Mouse (Mus musculus) inflammation-experienced regulatory T-cells, adult 6 months (primary cell): ENCODE results near the gene Trcg1. TPM values are rescaled to one million over a fixed set of nuclear protein-coding genes. Genes with fewer than 3 reads are reported as not detected.

Source experiments
- ATAC-seq: one replicate; pipeline ENCODE4 v1.8.0; 2017
- polyA plus RNA-seq, 3 experiments: library from polyadenylated mRNA; unstranded; fragments of 100-300 nt; shearing (Covaris generic); gene quantifications; one replicate each; pipeline ENCODE4 v1.2.1; 2017

Gene Trcg1
- polyA plus RNA-seq, 3 experiments from 2014 or later = not detected

GRCm38 (mm10) chr9:57233142-57233541 lies 3.2 kb upstream of the Trcg1 start:
- no peak for ATAC-seq

GRCm38 (mm10) chr9:57233767-57234166 lies 2.6 kb upstream of the Trcg1 start:
- ATAC-seq = no peak

DNA sequence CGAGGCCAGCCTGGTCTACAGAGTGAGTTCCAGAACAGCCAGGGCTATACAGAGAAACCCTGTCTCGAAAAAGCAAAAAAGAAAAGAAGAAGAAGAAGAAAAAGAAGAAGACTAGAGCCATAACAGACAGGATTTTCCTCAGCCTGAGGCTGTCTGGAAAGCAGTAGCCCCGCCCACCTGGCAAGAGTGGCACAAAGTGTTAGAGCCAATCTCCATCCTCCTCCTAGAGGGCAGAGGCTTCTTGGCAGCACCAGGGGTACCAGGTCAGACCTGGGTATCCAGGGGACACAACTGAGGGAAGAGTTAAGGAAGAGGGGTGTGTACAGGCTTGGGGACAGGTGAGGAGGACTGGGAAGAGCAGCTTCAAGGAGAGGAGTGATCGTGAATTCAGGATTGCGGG lies 1.3 kb downstream of the Trcg1 start:
- no peak for ATAC-seq

GRCm38 (mm10) chr9:57238220-57238619 lies 1.9 kb downstream of the Trcg1 start:
- ATAC-seq = no peak

GRCm38 (mm10) chr9:57241111-57241510 lies 4.8 kb downstream of the Trcg1 start:
- no peak for ATAC-seq

DNA sequence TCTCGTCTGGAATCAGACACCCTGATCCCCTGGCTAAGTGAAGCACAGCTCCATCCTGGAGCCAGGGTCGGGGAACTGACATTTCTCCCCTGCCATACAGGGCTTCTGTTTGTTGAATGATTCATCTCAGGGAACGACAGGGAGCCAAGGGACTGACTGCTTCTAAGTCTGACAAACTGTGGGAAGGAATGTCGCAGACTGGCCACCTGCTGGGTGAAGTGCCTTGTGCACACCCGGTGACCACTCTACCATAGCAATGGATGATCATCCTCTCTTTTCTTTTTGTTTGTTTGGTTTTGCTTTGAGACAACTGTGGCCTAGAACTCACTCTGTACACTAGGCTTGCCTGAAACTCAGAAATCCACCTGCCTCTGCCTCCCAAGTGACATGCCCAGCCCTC lies 6.6 kb downstream of the Trcg1 start:
- no peak for ATAC-seq

DNA sequence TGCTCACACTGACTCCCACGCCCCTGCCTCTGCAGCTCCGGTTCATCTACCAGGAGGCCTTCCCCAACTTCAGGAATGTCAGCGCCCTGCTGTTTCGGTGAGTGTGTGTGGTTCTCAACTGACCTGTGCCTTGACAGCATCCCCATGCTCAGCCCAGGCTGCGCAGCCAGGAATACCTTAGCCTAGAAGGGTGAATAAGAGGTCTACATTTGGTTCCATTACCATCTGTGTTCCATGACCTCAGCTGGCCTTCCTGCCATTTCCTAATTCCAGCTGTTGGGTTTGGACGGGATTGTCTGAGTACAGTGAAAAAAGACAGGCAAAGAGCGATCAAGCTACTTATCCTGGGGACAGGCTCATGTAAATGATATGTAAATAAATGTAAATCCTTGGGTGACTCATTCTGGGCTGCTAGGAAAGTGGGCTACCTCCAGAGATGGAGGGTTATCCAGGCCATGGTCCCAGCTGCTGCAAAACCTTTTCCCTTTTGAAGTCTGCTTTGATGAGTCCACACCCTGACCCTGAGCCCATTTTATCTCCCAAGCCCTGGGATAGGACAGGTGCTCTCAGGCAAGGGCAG lies 7.8 kb downstream of the Trcg1 start:
- no peak for ATAC-seq

DNA sequence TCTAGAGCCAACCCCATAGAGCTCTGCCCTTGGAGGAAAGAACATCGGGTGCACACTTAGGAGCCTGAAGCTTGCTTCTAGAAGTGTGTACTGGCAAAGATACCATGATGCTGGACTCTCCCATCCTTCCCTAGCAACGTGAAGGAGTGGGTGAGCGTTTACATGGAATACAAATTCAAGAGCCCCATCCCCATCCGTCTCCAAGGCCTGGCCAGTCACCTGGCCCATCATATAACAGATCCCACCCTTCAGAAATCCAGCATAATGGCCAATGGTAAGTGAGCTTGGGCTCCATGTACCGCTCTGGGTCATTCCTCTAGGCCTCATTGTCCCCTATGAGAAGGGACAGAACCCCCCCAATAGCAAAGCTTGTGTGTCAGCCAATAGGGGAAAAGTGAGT lies 10.1 kb downstream of the Trcg1 start:
- ATAC-seq = no peak

DNA sequence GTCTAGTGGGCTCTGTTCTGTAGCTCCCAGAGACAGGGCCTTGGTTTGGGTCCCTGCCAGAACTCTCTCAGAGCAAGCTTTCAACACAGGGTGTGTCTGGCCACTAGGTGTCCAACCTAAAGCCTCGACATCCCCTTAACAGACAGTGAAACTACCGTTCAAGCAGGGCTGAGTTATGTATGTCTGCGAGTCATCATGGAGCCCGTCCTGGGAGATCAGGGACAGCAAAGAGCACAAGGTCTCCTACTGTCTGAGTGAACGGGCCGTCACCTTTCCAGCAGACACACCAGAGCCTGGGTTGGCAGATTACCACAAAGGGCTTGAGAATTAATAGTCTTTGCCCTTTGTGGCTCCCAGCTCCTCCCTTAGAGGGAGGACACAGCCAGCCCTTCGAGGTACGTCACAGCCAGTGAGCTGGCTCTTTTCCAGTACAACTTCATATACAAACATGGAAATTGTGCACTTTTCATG lies 10.9 kb downstream of the Trcg1 start:
- ATAC-seq = no peak

DNA sequence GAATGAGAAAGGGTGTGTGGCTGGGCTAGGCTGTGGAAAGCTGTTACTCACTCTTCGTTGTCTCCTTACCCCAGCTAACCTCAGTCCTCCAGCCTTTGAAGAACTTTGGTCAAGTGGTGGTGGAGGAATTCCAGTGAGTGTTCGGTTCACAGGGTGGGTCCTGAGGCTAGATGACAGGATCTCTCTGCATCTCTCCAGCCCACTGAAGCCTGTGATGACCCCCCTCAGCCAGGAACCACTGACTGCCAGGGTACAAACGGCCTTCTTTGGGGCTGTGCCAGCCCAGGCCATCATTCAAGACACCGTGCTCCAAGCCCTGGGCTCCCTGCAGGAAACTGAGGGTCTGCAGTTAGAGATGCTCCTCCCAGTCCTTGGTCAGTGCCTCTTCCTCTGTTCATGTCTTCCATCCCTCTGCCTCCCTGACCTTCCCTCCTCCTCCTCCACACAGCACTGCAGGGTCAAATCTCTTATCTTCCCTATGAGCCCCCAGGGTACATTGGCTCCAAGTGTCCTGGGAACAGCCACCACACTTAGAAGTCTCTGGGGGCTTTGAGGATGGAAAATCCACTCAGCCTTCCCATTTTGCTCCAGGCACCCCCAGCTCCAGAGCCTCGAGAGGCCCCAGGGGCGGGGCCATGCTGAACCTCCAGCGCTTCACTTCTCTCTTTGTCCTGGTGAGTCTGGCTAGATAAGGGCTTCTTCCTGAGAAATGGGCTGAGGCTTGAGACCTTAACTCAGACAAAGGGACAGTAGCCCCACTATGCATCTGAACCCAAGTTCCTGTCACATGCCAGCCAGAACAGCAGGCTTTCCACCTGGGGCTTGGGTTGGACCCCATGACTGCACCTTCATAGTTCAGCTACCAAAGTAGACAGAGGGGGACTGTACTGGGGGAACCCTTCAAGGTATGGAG lies 11.9 kb downstream of the Trcg1 start:
- no peak for ATAC-seq

DNA sequence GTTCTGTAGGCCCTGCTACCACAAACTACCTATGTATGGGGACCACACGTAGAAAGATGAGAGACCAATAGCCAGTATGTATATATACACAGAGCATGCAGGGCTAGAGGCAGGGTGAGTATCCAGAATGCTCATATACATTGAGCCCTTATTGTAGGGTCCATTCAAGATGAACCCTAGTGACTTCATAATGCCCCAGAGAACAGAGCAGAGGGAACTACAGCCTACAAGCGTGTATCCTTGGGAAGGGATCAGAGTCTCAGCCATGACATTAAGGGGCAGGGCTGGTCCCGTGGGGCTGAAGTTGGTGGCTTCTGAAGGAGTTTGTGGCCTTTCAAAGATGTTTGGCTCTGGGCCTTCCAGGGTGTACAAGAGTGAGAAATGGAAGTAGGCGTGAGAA lies 13.7 kb downstream of the Trcg1 start:
- ATAC-seq = no peak

- no peak for ATAC-seq
Measured at GRCm38 (mm10) chr9:57251139-57251538, 14.8 kb downstream of the Trcg1 start.

DNA sequence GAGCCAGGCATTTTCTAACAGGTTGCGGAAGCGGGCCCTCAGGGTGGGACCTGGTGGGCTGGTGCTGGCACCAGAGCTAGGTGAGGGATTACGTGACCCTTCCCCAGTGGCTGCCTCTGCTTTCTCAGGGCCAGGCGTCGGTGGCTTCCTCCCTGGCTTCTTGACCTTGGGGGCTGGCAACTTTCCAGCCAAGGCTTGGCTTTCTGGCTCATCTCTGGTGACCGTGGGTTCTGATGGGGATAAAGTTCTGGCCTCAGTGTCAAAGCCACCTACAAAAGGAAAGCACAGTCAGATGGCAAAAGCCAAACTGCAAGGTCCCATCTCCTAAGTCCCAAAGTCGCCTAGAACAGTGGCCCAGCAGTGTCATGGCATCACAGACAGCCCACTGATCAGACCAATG lies 17.7 kb downstream of the Trcg1 start:
- ATAC-seq = no peak

DNA sequence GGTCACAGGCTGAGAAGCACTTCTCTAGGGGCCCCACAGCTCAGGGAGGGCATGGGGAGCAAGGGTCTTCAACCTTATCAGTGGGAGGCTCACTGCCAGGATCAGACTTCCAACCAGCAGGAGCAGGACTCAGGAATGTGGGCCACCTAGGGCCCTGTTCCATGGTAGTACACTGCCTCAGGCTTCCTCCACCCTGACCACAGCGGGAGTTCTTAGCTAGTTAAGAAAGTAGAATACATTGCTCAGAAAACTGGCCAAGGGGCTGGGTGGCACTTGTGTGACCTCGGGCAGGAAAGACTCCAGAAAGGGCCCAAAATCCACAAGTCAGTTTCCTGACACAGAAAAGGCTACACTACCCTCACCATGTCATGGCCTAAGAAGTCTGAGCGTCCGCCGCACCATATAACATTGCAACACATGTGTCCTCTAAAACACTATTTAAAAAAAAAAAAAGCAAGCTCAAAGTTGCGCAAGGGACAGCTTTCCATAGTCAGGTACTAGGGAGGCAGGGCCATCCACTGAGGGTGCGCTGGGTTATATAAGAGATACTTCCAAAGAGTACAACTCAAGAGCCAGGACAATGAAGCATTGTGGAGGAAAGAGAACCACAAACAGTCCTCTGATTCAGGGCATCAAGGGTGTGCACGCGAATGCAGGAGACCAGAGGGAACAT lies 18.6 kb downstream of the Trcg1 start:
- no peak for ATAC-seq

- no peak for ATAC-seq
Measured at GRCm38 (mm10) chr9:57256309-57256708, 20.0 kb downstream of the Trcg1 start.

GRCm38 (mm10) chr9:57256861-57257260 lies 20.5 kb downstream of the Trcg1 start:
- no peak for ATAC-seq

GRCm38 (mm10) chr9:57257627-57258026 lies 21.3 kb downstream of the Trcg1 start:
- no peak for ATAC-seq

DNA sequence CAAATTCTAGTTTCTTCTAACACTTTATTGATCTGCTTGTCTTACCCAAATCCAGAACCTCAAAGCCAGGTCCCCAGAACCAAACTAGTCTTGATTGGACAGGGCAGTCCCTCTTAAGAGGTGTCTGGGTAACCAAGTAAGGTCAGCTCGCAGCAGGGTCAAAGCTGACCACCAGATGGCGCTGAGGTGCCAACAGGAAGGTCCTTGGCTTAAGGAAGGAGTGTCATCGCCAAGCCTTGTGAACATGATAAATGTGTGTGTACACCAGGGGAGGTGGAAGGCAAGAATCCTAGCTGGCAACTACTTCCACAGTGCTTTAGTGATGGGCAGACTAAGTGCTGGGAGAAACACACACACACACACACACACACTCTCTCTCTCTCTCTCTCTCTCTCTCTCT lies 23.4 kb downstream of the Trcg1 start:
- ATAC-seq = peak; percentile 39

DNA sequence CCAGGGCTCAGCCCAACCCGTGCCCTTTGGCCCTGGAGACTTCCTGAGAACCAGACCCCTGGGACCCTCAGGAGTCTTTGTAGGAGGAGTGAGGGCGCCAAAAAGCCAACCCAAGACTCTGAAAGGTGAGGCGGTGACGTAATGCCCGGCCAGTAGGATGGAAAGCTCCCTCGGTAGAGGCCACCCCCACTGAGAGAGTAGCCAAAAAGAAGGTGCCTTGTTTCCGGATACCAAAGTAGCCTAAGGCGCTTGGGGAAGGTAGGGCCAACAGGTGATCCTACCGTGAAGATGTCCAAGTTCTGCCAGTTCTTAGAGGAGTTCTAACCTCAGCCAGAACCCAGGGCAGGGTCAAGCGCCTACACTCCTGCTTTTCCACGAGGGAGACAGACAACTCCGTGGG lies 24.6 kb downstream of the Trcg1 start:
- ATAC-seq = no peak

DNA sequence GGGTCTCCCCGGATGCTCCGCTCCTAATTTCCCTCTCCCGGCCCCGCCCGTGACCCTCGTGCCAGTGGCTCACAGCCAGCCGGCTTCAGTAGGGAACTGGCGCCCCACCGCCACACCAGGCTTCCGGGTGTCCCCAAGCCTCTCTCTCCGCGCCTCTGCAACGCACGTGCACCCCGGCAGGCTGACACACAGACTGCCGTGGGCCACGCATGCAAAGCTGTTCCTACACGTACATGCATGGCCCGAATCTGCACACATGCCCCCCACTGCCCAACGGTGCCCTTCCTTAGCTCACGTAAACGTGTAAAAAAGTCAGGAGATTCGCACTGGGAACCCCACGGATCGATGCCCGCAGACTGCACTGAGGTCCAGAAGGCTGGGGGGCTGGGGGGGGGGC lies 25.2 kb downstream of the Trcg1 start:
- ATAC-seq = peak; percentile 47

DNA sequence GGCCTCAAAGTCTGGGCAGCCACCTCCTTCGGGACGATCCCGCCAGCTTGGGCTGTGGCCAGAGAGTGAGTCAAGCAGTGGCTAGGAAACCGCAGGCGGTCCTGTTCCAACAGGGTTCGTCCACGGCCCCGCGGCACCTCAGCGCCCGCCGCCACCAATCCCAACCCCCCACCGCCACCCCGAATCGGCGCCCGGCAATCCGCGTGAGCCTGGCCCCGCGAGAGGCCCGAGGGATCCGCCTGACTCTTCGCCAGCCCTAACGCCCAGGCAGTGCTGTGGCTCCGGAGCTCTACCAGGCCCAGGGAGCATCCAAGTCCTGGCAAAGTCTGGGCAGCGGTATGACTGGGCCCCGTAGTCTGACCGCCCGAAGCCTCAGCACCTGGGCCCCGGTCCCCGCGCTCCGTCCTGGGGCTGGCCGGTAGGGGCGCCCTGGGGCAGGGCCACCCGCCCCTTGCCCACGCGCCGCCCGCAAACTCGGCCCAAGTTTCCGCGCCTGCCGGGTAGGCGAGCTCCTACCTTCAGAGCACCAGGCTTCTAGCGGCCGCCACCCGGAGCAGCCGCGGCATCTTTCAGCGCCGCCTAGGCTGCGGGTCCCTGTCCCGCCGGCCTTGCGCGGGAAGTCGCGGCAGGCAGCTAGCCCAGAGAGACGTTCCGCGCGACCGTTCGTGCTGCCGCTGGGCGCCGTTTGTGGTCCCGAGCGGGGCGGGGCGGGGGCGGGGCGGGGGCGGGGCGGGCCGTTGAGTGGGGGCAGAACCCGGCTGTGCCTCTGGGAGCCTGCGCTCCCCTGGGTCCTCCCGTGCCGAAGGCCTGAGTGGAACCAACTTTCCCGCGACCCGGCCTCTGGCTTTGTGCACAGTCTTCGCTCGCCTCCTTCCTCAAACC lies 25.8 kb downstream of the Trcg1 start, which contains the start of gene 1700017B05Rik:
Gene 1700017B05Rik (minus strand): TSS at position 700 of the 882 bp plus-strand sequence.
- ATAC-seq = peak; percentile 59
